Mouse (Mus musculus) stomach, embryonic 16.5 days (tissue): ENCODE results near the gene Micu1. TPM values are rescaled to one million over a fixed set of nuclear protein-coding genes. Genes with fewer than 3 reads are reported as not detected.

Experiments
- ATAC-seq: fragments of 200-750 bp; cut with Nextera tagmentation; 2 replicates; pipeline ENCODE4 v1.8.0; 2017; ENCODE audit warnings: moderate number of reproducible peaks, moderate TSS enrichment; ENCODE audit not compliant: insufficient read depth, low FRiP score
- H3K27ac ChIP-seq: fragments of 300-500 bp; sonication (generic); 2 replicates; pipeline ENCODE4 v1.5.1; 2014; ENCODE audit warnings: low read length
- H3K27me3 ChIP-seq: fragments of 300-500 bp; sonication (generic); 2 replicates; pipeline ENCODE4 v1.6.1; 2014; ENCODE audit warnings: low read length, control low read depth, mixed read lengths; ENCODE audit not compliant: control insufficient read depth, insufficient read depth
- H3K36me3 ChIP-seq: fragments of 300-500 bp; sonication (generic); 2 replicates; pipeline ENCODE4 v1.6.1; 2014; ENCODE audit warnings: low read length; ENCODE audit not compliant: control insufficient read depth, insufficient read depth
- H3K4me1 ChIP-seq: fragments of 300-500 bp; sonication (generic); 2 replicates; pipeline ENCODE4 v1.6.1; 2014; ENCODE audit warnings: low read length, control low read depth, mixed read lengths; ENCODE audit not compliant: control insufficient read depth, insufficient read depth
- H3K4me2 ChIP-seq: fragments of 300-500 bp; sonication (generic); 2 replicates; pipeline ENCODE4 v1.6.1; 2014; ENCODE audit warnings: low read depth, low read length, mixed read lengths
- H3K4me3 ChIP-seq: fragments of 300-500 bp; sonication (generic); replicated peaks from 2 replicates; pipeline ENCODE4 v1.5.1; 2014; ENCODE audit warnings: mild to moderate bottlenecking, low read length
- H3K9ac ChIP-seq: fragments of 300-500 bp; sonication (generic); 2 replicates; pipeline ENCODE4 v1.6.1; 2014; ENCODE audit warnings: low read length
- H3K9me3 ChIP-seq: fragments of 300-500 bp; sonication (generic); replicated peaks from 2 replicates; pipeline ENCODE4 v1.6.1; 2016; ENCODE audit warnings: low read length, control low read depth; ENCODE audit not compliant: control insufficient read depth
- WGBS: fragments of 180-500 bp; shearing (Covaris S2); extraction: QIAGEN DNeasy Blood & Tissue Kit; methylation state at CpG from one replicate; pipeline ENCODE4 v1.1.7; 2014; 5-methylcytosine and 5-hydroxymethylcytosine counted together
- polyA plus RNA-seq: library from polyadenylated mRNA; unstranded; fragments of >200 nt; fragmentation: Nextera tagmentation; extraction: Ambion mirVana; gene quantifications from 2 replicates; pipeline ENCODE4 v1.2.1, GENCODE M21; 2015

The Micu1 gene
- polyA plus RNA-seq, 1 experiment from 2014 or later: 74.1 TPM

DNA sequence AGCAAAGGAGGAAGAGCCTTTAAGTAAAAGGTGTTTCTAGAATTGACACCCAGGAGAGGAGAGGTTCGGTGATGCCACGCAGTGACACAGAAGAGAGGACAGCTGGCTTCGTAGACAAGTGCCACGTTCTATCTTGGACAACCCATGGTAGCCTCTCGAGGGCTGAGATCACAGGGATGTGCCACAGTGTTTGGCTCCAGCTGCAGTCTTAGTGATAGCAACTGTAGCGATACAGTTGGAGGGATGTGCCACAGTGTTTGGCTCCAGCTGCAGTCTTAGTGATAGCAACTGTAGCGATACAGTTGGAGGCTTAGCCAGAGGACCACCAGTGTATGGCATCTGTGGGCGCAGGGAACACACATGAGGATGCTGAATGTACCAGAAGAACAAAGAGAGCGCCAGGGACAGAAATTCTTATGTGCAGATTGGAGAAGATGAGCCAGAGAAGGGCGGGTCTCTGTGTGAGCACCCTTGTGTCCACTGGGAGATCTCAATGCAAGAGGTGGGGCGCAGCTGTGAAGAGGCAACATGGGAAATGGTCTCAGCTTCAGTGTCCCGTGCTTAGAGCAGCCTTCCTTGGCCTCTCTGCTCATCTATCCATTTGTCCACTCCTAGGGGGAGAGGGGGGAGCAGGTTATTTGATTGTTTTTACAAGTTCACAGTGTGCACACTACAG lies 98.7 kb downstream of the Micu1 start:
- ATAC-seq: no peak; the same call in 1 of the 2 replicates
- H3K9ac ChIP-seq: no peak overlapping the region
- H3K4me3 ChIP-seq: no peak overlapping the region
- no peak overlapping the region for H3K4me2 ChIP-seq
- no peak overlapping the region for H3K27ac ChIP-seq
- H3K4me1 ChIP-seq: peaks cover 12% of the 10 kb centered on the region
- no peaks in the 10 kb centered on the region for H3K9me3 ChIP-seq
- 87% methylated on average over 12 of the region's 12 CpGs for WGBS
- H3K36me3 ChIP-seq: peaks cover 9% of the 10 kb centered on the region; the same call in 1 of the 2 replicates
- no peaks in the 10 kb centered on the region for H3K27me3 ChIP-seq

DNA sequence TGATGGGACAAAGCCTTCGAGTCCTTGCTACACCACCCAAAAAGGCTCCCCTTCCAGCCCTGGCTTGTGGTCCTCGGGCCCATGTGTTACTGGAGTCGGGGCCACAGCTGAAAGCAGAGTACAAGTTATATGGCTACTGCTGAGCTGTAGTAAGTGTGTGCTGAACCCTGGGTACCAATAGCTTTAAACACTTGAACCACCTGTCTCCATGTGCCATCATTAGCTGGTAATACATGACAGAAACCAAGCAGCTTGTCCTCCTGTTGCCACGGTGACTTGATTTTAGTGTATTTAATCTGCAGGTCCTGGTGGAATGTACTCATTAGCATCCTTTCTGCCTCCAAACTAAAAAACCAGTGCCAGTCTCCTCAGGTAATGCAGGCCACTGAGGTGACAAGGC lies 106.4 kb downstream of the Micu1 start:
- H3K27me3 ChIP-seq: no peaks in the 10 kb centered on the region
- H3K9ac ChIP-seq: no peak overlapping the region
- no peaks in the 10 kb centered on the region for H3K9me3 ChIP-seq
- H3K27ac ChIP-seq: no peak overlapping the region
- ATAC-seq: no peak
- no peaks in the 10 kb centered on the region for H3K4me1 ChIP-seq
- 86% methylated on average over 4 of the region's 4 CpGs for WGBS
- H3K4me2 ChIP-seq: no peak overlapping the region
- H3K36me3 ChIP-seq: peaks cover 5% of the 10 kb centered on the region; the same call in 1 of the 2 replicates
- no peak overlapping the region for H3K4me3 ChIP-seq

DNA sequence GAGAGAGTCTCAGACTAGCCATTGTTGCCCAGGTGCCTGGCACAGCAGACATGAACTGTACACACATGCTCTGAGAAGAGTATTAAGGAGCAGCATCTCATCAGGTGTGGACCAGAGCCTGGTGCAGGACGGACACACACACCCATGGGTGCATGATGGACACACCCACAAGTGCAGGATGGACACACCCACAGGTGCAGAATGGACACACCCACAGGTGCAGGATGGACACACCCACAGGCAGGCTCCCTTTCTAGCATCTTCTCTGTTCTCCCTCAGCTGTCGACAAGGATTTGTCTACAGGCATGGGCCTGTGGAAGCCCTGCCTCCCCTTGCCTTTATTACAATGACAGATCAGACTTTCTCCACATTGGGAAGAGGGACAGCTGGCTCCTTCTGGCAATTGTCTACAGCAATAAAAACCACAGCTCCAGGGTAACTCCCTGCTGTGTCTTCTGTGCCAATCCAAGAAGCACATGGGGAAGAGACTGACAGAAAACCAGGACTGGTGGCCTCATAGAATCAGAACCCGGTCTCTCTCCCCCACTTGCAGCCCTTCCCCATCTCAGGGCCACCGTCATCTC lies 107.8 kb downstream of the Micu1 start:
- H3K27me3 ChIP-seq: no peaks in the 10 kb centered on the region
- no peaks in the 10 kb centered on the region for H3K4me1 ChIP-seq
- H3K9ac ChIP-seq: no peak overlapping the region
- peaks cover 4% of the 10 kb centered on the region; the same call in 1 of the 2 replicates for H3K36me3 ChIP-seq
- 60% methylated on average over 4 of the region's 4 CpGs for WGBS
- no peak for ATAC-seq
- no peak overlapping the region for H3K4me3 ChIP-seq
- H3K27ac ChIP-seq: no peak overlapping the region
- H3K9me3 ChIP-seq: no peaks in the 10 kb centered on the region
- H3K4me2 ChIP-seq: no peak overlapping the region

DNA sequence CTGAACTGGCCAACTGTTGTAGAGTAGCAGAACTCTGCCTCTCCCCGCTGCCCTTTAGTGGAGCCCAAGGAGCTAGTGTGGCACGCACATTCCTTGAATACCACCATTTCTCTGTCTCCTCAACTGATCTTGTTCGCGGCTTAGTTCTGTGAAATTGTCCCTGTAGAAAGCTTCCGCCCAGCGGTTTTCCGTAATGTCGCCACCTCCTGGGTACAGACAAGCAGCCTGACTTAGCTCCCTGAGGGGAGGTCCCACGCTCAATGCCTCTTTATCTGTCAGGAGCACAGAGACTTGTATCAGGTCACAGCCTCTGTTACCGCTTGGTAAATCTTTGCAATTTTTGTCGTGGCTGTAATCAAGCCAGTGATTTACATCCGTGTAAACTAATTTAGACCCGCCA lies 110.7 kb downstream of the Micu1 start:
- H3K36me3 ChIP-seq: no peaks in the 10 kb centered on the region
- no peak overlapping the region for H3K4me2 ChIP-seq
- H3K9ac ChIP-seq: no peak overlapping the region
- H3K27ac ChIP-seq: no peak overlapping the region
- H3K4me3 ChIP-seq: no peak overlapping the region
- H3K9me3 ChIP-seq: no peaks in the 10 kb centered on the region
- H3K27me3 ChIP-seq: no peaks in the 10 kb centered on the region
- 30% methylated on average over 13 of the region's 13 CpGs for WGBS
- no peaks in the 10 kb centered on the region for H3K4me1 ChIP-seq
- no peak for ATAC-seq

DNA sequence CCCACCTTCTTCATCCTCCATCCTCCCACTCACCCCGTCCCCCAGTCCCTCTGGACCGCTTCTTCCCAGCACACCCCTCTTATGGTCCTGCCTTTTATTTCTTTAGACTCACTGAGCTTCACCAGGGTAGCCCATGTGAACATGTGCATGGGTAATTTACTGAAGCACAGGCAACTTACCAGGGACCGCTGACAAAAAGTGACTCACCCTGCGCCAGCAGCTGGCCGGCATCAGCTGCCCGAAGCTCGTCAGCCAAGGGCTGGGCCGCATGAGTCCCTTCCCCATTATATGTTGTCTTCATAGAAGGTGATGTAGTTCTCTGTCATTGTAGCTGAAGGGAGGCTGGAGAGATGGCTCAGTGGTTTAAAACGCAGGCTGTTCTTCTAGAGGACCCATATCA lies 111.5 kb downstream of the Micu1 start:
- no peaks in the 10 kb centered on the region for H3K9me3 ChIP-seq

DNA sequence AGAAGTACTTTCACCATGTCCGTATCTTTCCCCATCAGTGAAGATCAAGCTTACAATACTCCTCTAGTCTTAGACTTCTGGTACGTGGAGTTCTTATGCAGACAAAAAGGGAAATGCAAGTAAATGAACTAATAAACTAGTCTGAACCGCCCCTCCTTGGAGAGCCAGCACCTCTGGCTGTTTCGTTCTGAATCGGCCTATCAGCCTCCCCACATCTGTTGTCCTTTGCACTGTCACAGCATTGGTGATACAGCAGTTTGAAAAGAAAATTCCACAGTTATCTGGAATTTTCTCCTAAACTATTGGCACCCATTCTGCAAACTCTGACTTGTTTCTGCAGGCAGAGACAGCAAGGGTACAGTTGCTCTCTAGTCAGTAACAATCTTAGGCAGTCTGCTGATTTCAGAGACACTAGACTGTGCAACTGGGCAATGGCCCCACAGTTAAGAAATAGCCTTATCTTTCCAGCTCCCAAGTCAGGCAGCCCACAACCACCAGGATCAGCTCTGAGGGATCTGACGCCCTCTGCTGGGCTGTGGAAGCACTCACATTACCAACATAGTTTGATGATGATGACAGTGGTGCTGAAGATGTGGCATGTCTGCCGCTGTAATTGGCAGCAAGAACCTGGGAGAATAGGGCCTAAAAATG lies 112.4 kb downstream of the Micu1 start:
- H3K4me2 ChIP-seq: no peak overlapping the region
- 75% methylated on average over 7 of the region's 7 CpGs for WGBS
- ATAC-seq: no peak

More for the DNA sequence above, 111.5 kb downstream of the Micu1 start:
- Histone ChIP-seq H3K4me3 (no peak overlapping the region), H3K27ac (no peak overlapping the region), H3K4me1 (no peaks in the 10 kb centered on the region), H3K36me3 (no peaks in the 10 kb centered on the region), H3K9ac (no peak overlapping the region), H3K4me2 (no peak overlapping the region), H3K27me3 (no peaks in the 10 kb centered on the region)
- 92% methylated on average over 9 of the region's 9 CpGs for WGBS
- no peak for ATAC-seq

DNA sequence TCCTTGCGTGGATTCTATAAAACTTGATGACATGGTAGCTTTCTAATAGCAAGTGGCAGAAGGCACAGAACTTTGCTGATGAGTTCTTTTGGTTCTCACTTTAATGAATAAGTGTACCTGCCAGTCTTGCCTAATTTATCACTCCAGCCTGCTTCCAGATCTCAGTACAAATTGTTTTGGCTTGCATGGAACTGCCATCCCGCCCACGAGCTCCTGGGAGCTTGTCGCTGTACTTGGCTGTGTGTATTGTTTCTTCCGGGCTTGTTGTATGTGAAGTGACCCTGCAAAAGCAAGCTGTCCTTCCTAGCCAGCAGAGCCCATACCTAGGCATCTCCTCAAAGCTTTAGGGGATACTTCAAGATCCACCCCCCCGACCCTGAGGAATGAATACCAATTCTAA lies 114.3 kb downstream of the Micu1 start:
- H3K27me3 ChIP-seq: no peaks in the 10 kb centered on the region
- H3K9ac ChIP-seq: no peak overlapping the region
- no peak for ATAC-seq
- no peak overlapping the region for H3K4me2 ChIP-seq
- 85% methylated on average over 6 of the region's 6 CpGs for WGBS
- no peaks in the 10 kb centered on the region for H3K36me3 ChIP-seq
- no peaks in the 10 kb centered on the region for H3K4me1 ChIP-seq
- no peaks in the 10 kb centered on the region for H3K9me3 ChIP-seq
- H3K4me3 ChIP-seq: no peak overlapping the region
- no peak overlapping the region for H3K27ac ChIP-seq

More for the DNA sequence above, 112.4 kb downstream of the Micu1 start:
- no peak overlapping the region for H3K9ac ChIP-seq
- no peak overlapping the region for H3K27ac ChIP-seq
- no peaks in the 10 kb centered on the region for H3K9me3 ChIP-seq
- H3K4me3 ChIP-seq: no peak overlapping the region
- no peaks in the 10 kb centered on the region for H3K4me1 ChIP-seq
- H3K36me3 ChIP-seq: no peaks in the 10 kb centered on the region
- H3K27me3 ChIP-seq: no peaks in the 10 kb centered on the region

DNA sequence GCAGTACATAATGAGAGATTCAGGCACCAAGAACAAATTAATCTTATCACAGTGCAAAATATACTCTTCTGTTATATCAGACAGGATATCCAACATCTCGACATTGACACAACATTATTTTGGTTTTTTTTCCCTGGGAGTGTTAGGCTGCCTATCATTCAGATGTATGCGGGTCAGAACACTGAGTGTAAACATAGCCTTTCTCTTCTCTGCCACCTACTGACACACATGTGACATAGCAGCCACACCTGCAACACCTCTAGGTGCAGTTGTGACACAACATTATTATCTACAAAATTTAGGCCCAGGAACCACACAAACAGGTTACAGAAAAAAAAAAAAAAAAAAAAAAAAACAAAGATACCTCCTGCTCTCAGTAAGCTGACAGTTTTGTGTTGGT lies 115.3 kb downstream of the Micu1 start:
- no peaks in the 10 kb centered on the region for H3K9me3 ChIP-seq
- no peaks in the 10 kb centered on the region for H3K4me1 ChIP-seq
- H3K27me3 ChIP-seq: no peaks in the 10 kb centered on the region
- no peak for ATAC-seq
- WGBS: 39% methylated on average over 2 of the region's 2 CpGs
- no peak overlapping the region for H3K9ac ChIP-seq
- H3K4me3 ChIP-seq: no peak overlapping the region
- no peak overlapping the region for H3K4me2 ChIP-seq
- H3K27ac ChIP-seq: no peak overlapping the region
- H3K36me3 ChIP-seq: no peaks in the 10 kb centered on the region

DNA sequence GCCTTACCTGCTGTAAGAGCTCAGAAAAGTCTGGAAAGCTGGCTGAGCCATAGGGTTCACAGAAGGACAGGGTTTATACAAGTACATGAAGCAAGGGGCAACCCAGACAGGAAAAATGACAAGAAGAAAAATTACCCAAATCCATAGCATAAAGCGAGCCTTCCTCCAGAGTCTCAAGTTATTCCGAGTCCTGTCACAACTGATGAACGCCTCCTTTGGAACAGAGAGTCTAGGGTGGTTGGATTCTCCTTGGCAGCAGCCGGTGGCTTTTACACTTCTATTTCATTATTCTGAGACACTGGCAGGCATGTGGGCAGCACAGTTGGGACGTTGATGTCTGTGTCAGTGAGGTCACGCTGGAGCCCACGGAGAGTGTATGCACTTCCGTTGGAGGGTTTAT lies 115.7 kb downstream of the Micu1 start:
- Histone ChIP-seq H3K36me3 (no peaks in the 10 kb centered on the region), H3K27me3 (no peaks in the 10 kb centered on the region), H3K4me1 (no peaks in the 10 kb centered on the region), H3K27ac (no peak overlapping the region), H3K4me2 (no peak overlapping the region), H3K9ac (no peak overlapping the region), H3K9me3 (no peaks in the 10 kb centered on the region), H3K4me3 (no peak overlapping the region)
- no peak for ATAC-seq
- 74% methylated on average over 8 of the region's 8 CpGs for WGBS
